Mouse (Mus musculus) ES-E14 (cell line): ENCODE data around the gene Gm6902.
"Not testable (repeated sequence)": the region's sequence is repeated elsewhere in the genome, so short reads cannot be mapped to it uniquely, and the experiment has no call there.

Experiments used
- CHD2 ChIP-seq: IDR thresholded peaks from 2 replicates; pipeline ENCODE4 v1.6.1; 2014; ENCODE audit warnings: mild to moderate bottlenecking, low read depth, low read length, inconsistent platforms
- HCFC1 ChIP-seq: IDR thresholded peaks from 2 replicates; pipeline ENCODE4 v1.6.1; 2012; ENCODE audit warnings: low read length, inconsistent platforms, borderline replicate concordance; ENCODE audit not compliant: insufficient read depth
- ZNF384 ChIP-seq: IDR thresholded peaks from 2 replicates; pipeline ENCODE4 v1.6.1; 2012; ENCODE audit warnings: low read depth, low read length, inconsistent platforms

DNA sequence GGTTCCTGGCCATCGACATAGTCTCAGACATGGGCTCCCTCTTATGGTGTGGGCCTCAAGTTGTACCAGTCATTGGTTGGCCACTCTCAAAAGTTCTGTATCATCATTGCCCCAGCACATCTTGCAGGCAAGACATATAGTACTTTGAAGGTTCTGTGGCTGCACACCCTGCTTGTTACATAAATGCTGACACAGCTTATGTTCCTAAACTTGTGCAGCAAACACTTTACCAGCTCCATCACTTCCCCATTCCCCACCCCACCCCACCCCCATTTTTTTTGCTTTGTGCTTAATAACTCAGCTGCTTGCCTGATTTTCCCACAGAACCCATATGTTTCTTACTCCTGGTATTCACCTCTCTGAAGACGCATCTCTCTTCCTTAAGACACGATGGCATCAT is 22.2 kb upstream of the Gm6902 start, which contains the start of gene Nlrp4e:
- not testable (repeated sequence) for TF ChIP-seq ZNF384, CHD2, HCFC1
